Mouse (Mus musculus): ENCODE measurements around the gene Thop1. TPM values are rescaled to one million over a fixed set of nuclear protein-coding genes. Genes with fewer than 3 reads are reported as not detected.
"Not testable (repeated sequence)": the region's sequence is repeated elsewhere in the genome, so short reads cannot be mapped to it uniquely, and the experiment has no call there.

Gene Thop1
- polyA plus RNA-seq, 2 experiments, result 54.1 to 79.0 TPM

DNA sequence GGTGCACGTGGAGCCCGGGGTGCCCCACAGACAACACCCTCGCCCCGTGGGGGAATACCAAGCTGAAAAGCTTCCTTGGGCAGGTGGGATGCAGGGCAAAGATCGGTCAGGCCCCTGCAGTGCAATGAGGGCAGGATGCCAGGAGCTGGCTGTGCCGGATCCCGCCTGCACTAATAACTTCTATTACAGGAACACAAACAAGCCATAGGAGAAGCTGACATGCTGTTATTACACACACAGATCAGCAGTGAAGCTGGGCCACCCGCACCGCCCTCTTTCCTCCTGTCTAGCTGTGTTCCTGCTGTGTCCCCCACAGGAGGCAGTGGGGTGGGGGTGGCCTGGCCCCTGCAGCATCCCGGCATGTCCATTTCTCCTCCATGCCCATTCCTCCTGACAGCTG, 40.8 kb upstream of the Thop1 start:
- Histone ChIP-seq H3K4me1 (ENCODE audit: control insufficient read depth, insufficient read depth, low read length) (no peaks in the 10 kb centered on the region), H3K4me3 (replicated peaks; ENCODE audit: low read length) (no peak overlapping the region), H3K27ac (replicated peaks; ENCODE audit: low read depth, low read length) (no peak overlapping the region), H3K9me3 (ENCODE audit: control insufficient read depth, low read length) (no peaks in the 10 kb centered on the region), H3K27me3 (ENCODE audit: control insufficient read depth, insufficient read depth, low read length) (peaks cover 17% of the 10 kb centered on the region; the same call in 1 of the 2 replicates), H3K4me2 (replicated peaks; ENCODE audit: low read depth, low read length, severe bottlenecking) (no peak overlapping the region), H3K9ac (ENCODE audit: low read depth, low read length, severe bottlenecking) (no peak overlapping the region), H3K36me3 (ENCODE audit: control insufficient read depth, insufficient read depth, low read length) (peaks cover 23% of the 10 kb centered on the region)
- 64% methylated on average over 10 of the region's 10 CpGs for WGBS
- ATAC-seq (ENCODE audit: low FRiP score, low read depth) (no peak; the same call in 1 of the 2 replicates), DNase-seq (ENCODE audit: low spot score) (no peak)
- no peak for TF ChIP-seq POLR2A (IDR thresholded peaks at IDR 0.05; ENCODE audit: borderline replicate concordance, extremely low read depth, insufficient read depth, insufficient read length)

- Histone ChIP-seq H3K4me1 (ENCODE audit: control insufficient read depth, insufficient read depth, low read length) (no peaks in the 10 kb centered on the region), H3K36me3 (ENCODE audit: control insufficient read depth, insufficient read depth, low read length) (peaks cover 23% of the 10 kb centered on the region), H3K4me3 (replicated peaks; ENCODE audit: low read length) (no peak overlapping the region), H3K27ac (replicated peaks; ENCODE audit: low read depth, low read length) (no peak overlapping the region), H3K9ac (ENCODE audit: low read depth, low read length, severe bottlenecking) (no peak overlapping the region), H3K27me3 (ENCODE audit: control insufficient read depth, insufficient read depth, low read length) (no peaks in the 10 kb centered on the region), H3K9me3 (ENCODE audit: control insufficient read depth, low read length) (no peaks in the 10 kb centered on the region), H3K4me2 (replicated peaks; ENCODE audit: low read depth, low read length, severe bottlenecking) (no peak overlapping the region)
- WGBS, result 85% methylated on average over 10 of the region's 10 CpGs
- no peak for DNase-seq (ENCODE audit: low spot score)
- TF ChIP-seq POLR2A (IDR thresholded peaks at IDR 0.05; ENCODE audit: borderline replicate concordance, extremely low read depth, insufficient read depth, insufficient read length), result no peak
- ATAC-seq (ENCODE audit: low FRiP score, low read depth), result no peak
These were observed 36.2 kb upstream of the Thop1 start for GRCm38 (mm10) chr10:81033586-81033985.

DNA sequence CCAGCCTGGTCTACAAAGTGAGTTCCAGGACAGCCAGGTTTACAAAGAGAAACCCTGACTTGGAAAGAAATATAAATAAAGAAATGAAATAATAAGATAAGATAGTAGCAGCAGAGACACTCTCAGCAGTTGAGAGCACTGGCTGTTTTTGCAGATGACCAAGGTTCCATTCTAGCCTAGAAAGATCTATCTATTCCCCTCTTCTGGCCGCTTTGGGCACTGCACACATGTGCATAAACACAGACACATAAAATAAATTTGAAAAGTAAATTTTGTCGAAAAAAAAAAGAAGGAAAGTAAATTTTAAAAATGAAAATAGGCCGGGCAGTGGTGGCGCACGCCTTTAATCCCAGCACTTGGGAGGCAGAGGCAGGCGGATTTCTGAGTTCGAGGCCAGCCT, 33.6 kb upstream of the Thop1 start:
- Histone ChIP-seq H3K4me2 (replicated peaks; ENCODE audit: low read depth, low read length, severe bottlenecking) (no peak overlapping the region), H3K9me3 (ENCODE audit: control insufficient read depth, low read length) (no peaks in the 10 kb centered on the region), H3K27me3 (ENCODE audit: control insufficient read depth, insufficient read depth, low read length) (no peaks in the 10 kb centered on the region), H3K9ac (ENCODE audit: low read depth, low read length, severe bottlenecking) (no peak overlapping the region), H3K4me1 (ENCODE audit: control insufficient read depth, insufficient read depth, low read length) (no peaks in the 10 kb centered on the region), H3K4me3 (replicated peaks; ENCODE audit: low read length) (no peak overlapping the region), H3K27ac (replicated peaks; ENCODE audit: low read depth, low read length) (no peak overlapping the region), H3K36me3 (ENCODE audit: control insufficient read depth, insufficient read depth, low read length) (peaks cover 8% of the 10 kb centered on the region)
- no peak for TF ChIP-seq POLR2A (IDR thresholded peaks at IDR 0.05; ENCODE audit: borderline replicate concordance, extremely low read depth, insufficient read depth, insufficient read length)
- ATAC-seq (ENCODE audit: low FRiP score, low read depth), result no peak
- 72% methylated on average over 7 of the region's 7 CpGs for WGBS
- no peak for DNase-seq (ENCODE audit: low spot score)

DNA sequence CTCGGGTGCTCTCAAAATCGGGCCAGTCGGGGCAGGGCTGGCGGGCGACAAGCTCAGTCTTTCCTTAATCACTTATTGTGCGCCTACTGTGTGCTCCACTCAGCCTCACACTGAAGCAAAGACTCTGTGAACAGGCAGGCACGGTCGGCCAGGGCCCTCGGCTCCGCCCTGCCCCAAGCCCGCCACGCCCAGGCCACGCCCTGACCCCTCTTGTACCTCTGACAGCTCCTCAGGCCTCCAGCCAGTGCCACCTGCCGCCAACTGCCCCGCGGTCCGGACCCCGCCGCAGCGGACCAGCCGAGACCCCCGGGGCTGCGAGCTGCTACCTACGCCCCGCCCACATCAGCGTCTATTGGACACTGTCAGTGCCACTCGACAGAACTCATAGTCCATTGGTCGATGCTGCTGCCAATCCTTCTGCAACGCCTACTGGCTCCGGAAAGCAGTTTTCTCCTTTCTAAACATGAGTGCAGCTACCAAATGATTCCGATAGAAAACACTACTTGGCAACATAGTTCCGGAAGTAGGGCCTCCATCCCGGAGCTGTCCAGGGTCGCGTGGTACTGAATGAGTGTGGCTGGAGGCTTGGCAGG, 32.8 kb upstream of the Thop1 start, which contains the start of gene Slc39a3:
Slc39a3 (minus strand) TSS at position 439 of the 593 bp plus-strand sequence.
- Histone ChIP-seq H3K4me3 (replicated peaks; ENCODE audit: low read length) (peak within 1 kb of the TSS; percentile 84), H3K27me3 (ENCODE audit: control insufficient read depth, insufficient read depth, low read length) (no peaks in the 10 kb centered on the region), H3K9me3 (ENCODE audit: control insufficient read depth, low read length) (no peaks in the 10 kb centered on the region), H3K36me3 (ENCODE audit: control insufficient read depth, insufficient read depth, low read length) (peaks cover 6% of the 10 kb centered on the region; the same call in 1 of the 2 replicates), H3K27ac (replicated peaks; ENCODE audit: low read depth, low read length) (no peak within 1 kb of the TSS), H3K4me1 (ENCODE audit: control insufficient read depth, insufficient read depth, low read length) (no peaks in the 10 kb centered on the region), H3K4me2 (replicated peaks; ENCODE audit: low read depth, low read length, severe bottlenecking) (peak within 1 kb of the TSS; percentile 65), H3K9ac (ENCODE audit: low read depth, low read length, severe bottlenecking) (peak within 1 kb of the TSS; percentile 65)
- 0 out of 2 replicates have a peak, but pooled peaks have one; percentile 26 for TF ChIP-seq POLR2A (IDR thresholded peaks at IDR 0.05; ENCODE audit: borderline replicate concordance, extremely low read depth, insufficient read depth, insufficient read length)
- WGBS, result under 1% methylated on average over 35 of the region's 35 CpGs
- peak; percentile 100 for DNase-seq (ENCODE audit: low spot score)
- peak; percentile 99 for ATAC-seq (ENCODE audit: low FRiP score, low read depth)

DNA sequence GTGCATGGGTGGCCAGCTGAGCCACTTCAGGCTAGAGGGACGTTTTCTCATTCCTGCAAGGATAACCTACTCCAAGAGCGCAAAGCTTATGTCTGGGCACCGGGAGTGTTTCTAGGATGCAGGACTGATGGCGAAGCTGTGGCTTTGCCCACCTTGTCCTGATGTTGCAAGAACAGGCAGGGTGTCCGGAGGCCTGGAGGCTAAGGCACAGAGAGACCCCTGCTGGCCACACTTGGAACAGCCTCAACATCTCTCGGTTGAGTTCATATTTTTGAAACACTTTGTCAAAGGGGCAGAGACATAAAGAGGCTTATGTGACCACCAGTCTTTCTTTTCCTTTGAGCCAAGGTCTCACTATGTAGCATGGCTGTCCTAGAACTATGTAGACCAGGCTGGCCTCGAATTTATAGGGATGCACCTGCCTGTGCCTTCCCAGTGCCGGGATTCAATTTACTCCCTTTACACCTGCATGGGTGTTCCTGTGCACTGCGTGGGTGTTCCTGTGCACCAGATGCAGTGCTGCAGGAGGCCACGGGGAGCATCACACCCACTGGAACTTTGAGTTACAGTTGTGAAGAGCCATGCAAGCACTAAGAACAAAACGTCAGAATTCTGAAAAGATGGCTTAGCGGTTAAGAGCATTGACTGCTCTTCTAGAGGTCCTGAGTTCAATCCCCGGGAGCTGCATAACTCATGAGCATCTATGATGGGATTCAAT, 28.2 kb upstream of the Thop1 start:
- TF ChIP-seq POLR2A (IDR thresholded peaks at IDR 0.05; ENCODE audit: borderline replicate concordance, extremely low read depth, insufficient read depth, insufficient read length), result no peak
- Histone ChIP-seq H3K27me3 (ENCODE audit: control insufficient read depth, insufficient read depth, low read length) (no peaks in the 10 kb centered on the region), H3K27ac (replicated peaks; ENCODE audit: low read depth, low read length) (no peak overlapping the region), H3K4me3 (replicated peaks; ENCODE audit: low read length) (no peak overlapping the region), H3K9me3 (ENCODE audit: control insufficient read depth, low read length) (no peaks in the 10 kb centered on the region), H3K36me3 (ENCODE audit: control insufficient read depth, insufficient read depth, low read length) (peaks cover 45% of the 10 kb centered on the region), H3K4me2 (replicated peaks; ENCODE audit: low read depth, low read length, severe bottlenecking) (no peak overlapping the region), H3K4me1 (ENCODE audit: control insufficient read depth, insufficient read depth, low read length) (no peaks in the 10 kb centered on the region), H3K9ac (ENCODE audit: low read depth, low read length, severe bottlenecking) (no peak overlapping the region)
- no peak for ATAC-seq (ENCODE audit: low FRiP score, low read depth)
- peak; percentile 60 for DNase-seq (ENCODE audit: low spot score)
- 34% methylated on average over 13 of the region's 13 CpGs for WGBS

DNA sequence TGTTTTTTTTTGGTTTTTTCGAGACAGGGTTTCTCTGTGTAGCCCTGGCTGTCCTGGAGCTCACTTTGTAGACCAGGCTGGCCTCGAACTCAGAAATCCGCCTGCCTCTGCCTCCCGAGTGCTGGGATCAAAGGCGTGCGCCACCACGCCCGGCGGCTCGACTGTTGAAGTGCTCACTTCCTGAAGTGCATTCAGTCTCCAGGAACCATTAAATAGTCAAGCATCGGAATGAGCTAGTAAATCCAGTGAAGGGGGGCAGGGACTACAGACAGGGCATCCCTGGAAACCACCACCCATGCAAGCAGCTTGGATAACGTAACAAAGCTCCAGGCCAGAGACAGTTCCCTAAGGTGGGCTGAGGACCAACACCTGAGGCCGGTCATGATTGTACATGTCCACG, 24.6 kb upstream of the Thop1 start:
- H3K9me3 ChIP-seq (ENCODE audit: control insufficient read depth, low read length); H3K27me3 ChIP-seq (ENCODE audit: control insufficient read depth, insufficient read depth, low read length); DNase-seq (ENCODE audit: low spot score); ATAC-seq (ENCODE audit: low FRiP score, low read depth); H3K27ac ChIP-seq (replicated peaks; ENCODE audit: low read depth, low read length); H3K4me3 ChIP-seq (replicated peaks; ENCODE audit: low read length); H3K9ac ChIP-seq (ENCODE audit: low read depth, low read length, severe bottlenecking); H3K4me2 ChIP-seq (replicated peaks; ENCODE audit: low read depth, low read length, severe bottlenecking); H3K4me1 ChIP-seq (ENCODE audit: control insufficient read depth, insufficient read depth, low read length): not testable (repeated sequence)
- 93% methylated on average over 13 of the region's 14 CpGs for WGBS
- peaks cover 81% of the 10 kb centered on the region for H3K36me3 ChIP-seq (ENCODE audit: control insufficient read depth, insufficient read depth, low read length)
